Mouse (Mus musculus): Measurements from ENCODE around the gene Pgf.

DNA sequence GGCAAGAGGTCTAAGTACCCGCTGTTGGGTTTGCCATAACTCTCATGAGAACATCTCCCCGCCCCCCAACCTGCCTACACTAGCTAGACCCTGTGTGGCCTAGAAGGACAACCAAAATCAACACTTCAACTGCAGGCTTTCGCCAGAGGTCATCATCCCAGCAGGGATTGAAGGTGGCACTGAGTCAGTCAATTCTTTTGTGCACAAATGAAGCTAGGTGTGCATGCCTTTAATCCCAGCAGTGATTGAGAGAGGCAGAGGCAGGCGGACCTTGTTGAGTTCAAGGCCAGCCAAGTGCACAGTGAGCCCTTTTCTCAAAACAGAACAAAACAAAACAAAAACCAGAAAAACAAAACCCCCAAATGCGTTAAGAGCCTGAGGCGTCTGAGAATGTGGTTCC is 36.5 kb downstream of the Pgf start:
- no peak for TF ChIP-seq CTCF (IDR thresholded peaks at IDR 0.05; ENCODE audit: low read depth, low read length)
- no peak for TF ChIP-seq POLR2A (IDR thresholded peaks at IDR 0.05; ENCODE audit: borderline replicate concordance, low read depth, low read length)
